ENCODE assay signal across 23 mouse cellular contexts in genomic region chr3:158307415-158307814, GRCm38 (mm10).
DNase-seq lines count a peak whose midpoint lies in the region; ATAC-seq and TF ChIP-seq lines count a peak whose summit lies in the region.
"Had no signal": no experiment of that assay in that cellular context is flagged by ENCODE, and none has a peak within 500 bp of the region (broad histone marks: within the 10 kb centered on the region; RNA-seq: fewer than 3 reads in every experiment).

No protein-coding gene starts in this region.

- no peak overlapping the region for H3K27ac ChIP-seq in hindbrain, embryonic 15.5 days (replicated peaks)
- H3K27ac ChIP-seq in hindbrain, postnatal 0 days: no peak overlapping the region
- no peak overlapping the region for H3K27ac ChIP-seq in heart, embryonic 11.5 days (ENCODE audit: low read depth, low read length)
- H3K27ac ChIP-seq: embryonic facial prominence, embryonic 12.5 days; embryonic facial prominence, embryonic 15.5 days; heart, embryonic 13.5 days; hindbrain, embryonic 14.5 days had no signal

- no peak for TF ChIP-seq CTCF in hindbrain, postnatal 0 days (IDR thresholded peaks at IDR 0.05; ENCODE audit: low read depth)

- H3K4me1 ChIP-seq in hindbrain, embryonic 15.5 days (replicated peaks): no peaks in the 10 kb centered on the region
- H3K4me1 ChIP-seq in hindbrain, postnatal 0 days (ENCODE audit: insufficient read depth, low read length): no peaks in the 10 kb centered on the region
- no peaks in the 10 kb centered on the region for H3K4me1 ChIP-seq in heart, embryonic 11.5 days (ENCODE audit: control insufficient read depth, insufficient read depth, low read length)
- H3K4me1 ChIP-seq: embryonic facial prominence, embryonic 12.5 days; embryonic facial prominence, embryonic 15.5 days; heart, embryonic 13.5 days had no signal

- H3K4me3 ChIP-seq in hindbrain, embryonic 15.5 days: no peak overlapping the region
- no peak overlapping the region for H3K4me3 ChIP-seq in hindbrain, postnatal 0 days (ENCODE audit: low read length)
- H3K4me3 ChIP-seq in heart, embryonic 11.5 days (ENCODE audit: low read depth, low read length): no peak overlapping the region
- H3K4me3 ChIP-seq: embryonic facial prominence, embryonic 12.5 days; embryonic facial prominence, embryonic 15.5 days; heart, embryonic 13.5 days had no signal

- intact Hi-C loops in left cerebral cortex, postnatal 14 days (cut with DNase I): no loop called here
- intact Hi-C loops in left cerebral cortex, postnatal 4 days (cut with DNase I): no loop called here

- DNase-seq in hindbrain, postnatal 0 days (ENCODE audit: low spot score): no peak
- DNase-seq in left cerebral cortex, postnatal 14 days (ENCODE audit: low spot score in 2 of 2): peak; percentile 24 to 37
- DNase-seq in left cerebral cortex, postnatal 4 days: no peak
- DNase-seq: adrenal gland, adult 2 months; adrenal gland, postnatal 14 days; cerebellum, adult 11 months; cerebellum, adult 2 months; cerebellum, adult 9-11 months; cerebellum, postnatal 25 days; forebrain, postnatal 0 days; gastrocnemius, postnatal 25 days; heart, adult 18-20 months; heart, postnatal 14 days; heart, postnatal 4 days had no signal

- H3K4me2 ChIP-seq in hindbrain, embryonic 15.5 days: no peak overlapping the region
- no peak overlapping the region for H3K4me2 ChIP-seq in hindbrain, postnatal 0 days (ENCODE audit: low read depth, low read length)
- no peak overlapping the region for H3K4me2 ChIP-seq in heart, embryonic 11.5 days
- H3K4me2 ChIP-seq: embryonic facial prominence, embryonic 12.5 days; embryonic facial prominence, embryonic 15.5 days; heart, embryonic 13.5 days; hindbrain, embryonic 14.5 days had no signal

- no peaks in the 10 kb centered on the region for H3K36me3 ChIP-seq in hindbrain, embryonic 15.5 days
- H3K36me3 ChIP-seq in hindbrain, postnatal 0 days (ENCODE audit: insufficient read depth, low read length): no peaks in the 10 kb centered on the region
- H3K36me3 ChIP-seq in heart, embryonic 11.5 days (ENCODE audit: control insufficient read depth, insufficient read depth, low read length): no peaks in the 10 kb centered on the region
- H3K36me3 ChIP-seq: embryonic facial prominence, embryonic 12.5 days; embryonic facial prominence, embryonic 15.5 days; heart, embryonic 13.5 days had no signal

- H3K27me3 ChIP-seq in hindbrain, embryonic 15.5 days: no peaks in the 10 kb centered on the region
- H3K27me3 ChIP-seq in hindbrain, postnatal 0 days (ENCODE audit: insufficient read depth, low read length): no peaks in the 10 kb centered on the region
- H3K27me3 ChIP-seq in heart, embryonic 11.5 days (ENCODE audit: control insufficient read depth, insufficient read depth, low read length): no peaks in the 10 kb centered on the region
- H3K27me3 ChIP-seq: embryonic facial prominence, embryonic 12.5 days; embryonic facial prominence, embryonic 15.5 days; heart, embryonic 13.5 days had no signal

- ATAC-seq in hindbrain, embryonic 15.5 days (ENCODE audit: low FRiP score, low read depth): 0 out of 2 replicates have a peak, but pooled peaks have one; percentile 27
- no peak for ATAC-seq in hindbrain, postnatal 0 days
- ATAC-seq in monocyte, adult 5-6 weeks (replicated peaks; ENCODE audit: insufficient number of reproducible peaks, low FRiP score, low TSS enrichment, poor library complexity, severe bottlenecking): 0 out of 2 replicates have a peak, but pooled peaks have one; percentile 13
- ATAC-seq in heart, embryonic 11.5 days (replicated peaks; ENCODE audit: insufficient number of reproducible peaks, low FRiP score, low TSS enrichment): no peak
- ATAC-seq: CD4-positive, CD25-positive, alpha-beta regulatory T cell, adult 4 months; forebrain, embryonic 14.5 days; forebrain, postnatal 0 days had no signal

- no peaks in the 10 kb centered on the region for H3K9me3 ChIP-seq in hindbrain, embryonic 15.5 days
- H3K9me3 ChIP-seq in hindbrain, postnatal 0 days (ENCODE audit: low read length): no peaks in the 10 kb centered on the region
- H3K9me3 ChIP-seq in heart, embryonic 11.5 days (replicated peaks; ENCODE audit: control insufficient read depth, low read length): no peaks in the 10 kb centered on the region
- H3K9me3 ChIP-seq: embryonic facial prominence, embryonic 12.5 days; embryonic facial prominence, embryonic 15.5 days; heart, embryonic 13.5 days had no signal

- H3K9ac ChIP-seq in hindbrain, embryonic 15.5 days: no peak overlapping the region
- H3K9ac ChIP-seq in hindbrain, postnatal 0 days (replicated peaks; ENCODE audit: low read length): no peak overlapping the region
- H3K9ac ChIP-seq in heart, embryonic 11.5 days (ENCODE audit: low read depth, low read length): no peak overlapping the region
- H3K9ac ChIP-seq: embryonic facial prominence, embryonic 12.5 days; embryonic facial prominence, embryonic 15.5 days; forebrain, postnatal 0 days; heart, embryonic 13.5 days; hindbrain, embryonic 14.5 days had no signal

Comparison
In these comparisons a context has a peak if more than half of its experiments do, and no peak if none do; other contexts are left out.
1. ATAC-seq: peak in hindbrain, embryonic 15.5 days (single experiment) and monocyte, adult 5-6 weeks (single experiment); none in hindbrain, postnatal 0 days (single experiment) and heart, embryonic 11.5 days (single experiment).
2. DNase-seq: peak in left cerebral cortex, postnatal 14 days (2 of 2); none in hindbrain, postnatal 0 days (single experiment) and left cerebral cortex, postnatal 4 days (single experiment).